Mouse (Mus musculus) stomach, embryonic 14.5 days (tissue): Measurements from ENCODE around the gene Rapgef5. TPM values are rescaled to one million over a fixed set of nuclear protein-coding genes. Genes with fewer than 3 reads are reported as not detected.
"Not testable (repeated sequence)": the region's sequence is repeated elsewhere in the genome, so short reads cannot be mapped to it uniquely, and the experiment has no call there.

Experiments used
- ATAC-seq: fragments of 200-750 bp; cut with Nextera tagmentation; 2 replicates; pipeline ENCODE4 v1.8.0; 2017; ENCODE audit warnings: low read depth, moderate TSS enrichment; ENCODE audit not compliant: insufficient number of reproducible peaks, insufficient read depth, low FRiP score
- H3K27ac ChIP-seq: fragments of 300-500 bp; sonication (generic); 2 replicates; pipeline ENCODE4 v1.5.1; 2014; ENCODE audit warnings: mild to moderate bottlenecking, low read length, moderate library complexity, mixed read lengths
- H3K27me3 ChIP-seq: fragments of 300-500 bp; sonication (generic); 2 replicates; pipeline ENCODE4 v1.6.1; 2014; ENCODE audit warnings: low read length, control low read depth, mixed read lengths; ENCODE audit not compliant: control insufficient read depth, insufficient read depth
- H3K36me3 ChIP-seq: fragments of 300-500 bp; sonication (generic); 2 replicates; pipeline ENCODE4 v1.6.1; 2014; ENCODE audit warnings: mild to moderate bottlenecking, control low read depth, low read length, moderate library complexity, mixed read lengths; ENCODE audit not compliant: control insufficient read depth, insufficient read depth
- H3K4me1 ChIP-seq: fragments of 300-500 bp; sonication (generic); 2 replicates; pipeline ENCODE4 v1.6.1; 2014; ENCODE audit warnings: low read length, control low read depth, mixed read lengths; ENCODE audit not compliant: control insufficient read depth, insufficient read depth
- H3K4me2 ChIP-seq: fragments of 300-500 bp; sonication (generic); replicated peaks from 2 replicates; pipeline ENCODE4 v1.6.1; 2014; ENCODE audit warnings: low read depth, low read length, control low read depth
- H3K4me3 ChIP-seq: fragments of 300-500 bp; sonication (generic); 2 replicates; pipeline ENCODE4 v1.5.1; 2014; ENCODE audit warnings: low read depth, low read length, control low read depth
- H3K9ac ChIP-seq: fragments of 300-500 bp; sonication (generic); replicated peaks from 2 replicates; pipeline ENCODE4 v1.6.1; 2014; ENCODE audit warnings: low read depth, mild to moderate bottlenecking, control low read depth, low read length, moderate library complexity, mixed read lengths
- H3K9me3 ChIP-seq: fragments of 300-500 bp; sonication (generic); 2 replicates; pipeline ENCODE4 v1.6.1; 2016; ENCODE audit warnings: low read depth, low read length, control low read depth; ENCODE audit not compliant: control insufficient read depth
- WGBS: fragments of 180-500 bp; shearing (Covaris S2); extraction: QIAGEN DNeasy Blood & Tissue Kit; methylation state at CpG from one replicate; pipeline ENCODE4 v1.1.7; 2014; 5-methylcytosine and 5-hydroxymethylcytosine counted together
- polyA plus RNA-seq: library from polyadenylated mRNA; unstranded; fragments of >200 nt; fragmentation: Nextera tagmentation; extraction: Ambion mirVana; gene quantifications from 2 replicates; pipeline ENCODE4 v1.2.1, GENCODE M21; 2014

The Rapgef5 gene
- polyA plus RNA-seq, 1 experiment from 2014 or later, result 11.9 TPM

- 15% methylated on average over 24 of the region's 24 CpGs for WGBS
- Histone ChIP-seq H3K4me2 (peak overlapping the region; percentile 43), H3K4me1 (no peaks in the 10 kb centered on the region), H3K9me3 (no peaks in the 10 kb centered on the region), H3K27me3 (no peaks in the 10 kb centered on the region), H3K4me3 (0 out of 2 replicates have a peak overlapping the region, but pooled peaks have one; percentile 9), H3K27ac (no peak overlapping the region), H3K9ac (0 out of 2 replicates have a peak overlapping the region, but pooled peaks have one; percentile 14), H3K36me3 (no peaks in the 10 kb centered on the region)
- no peak for ATAC-seq
Measured at GRCm38 (mm10) chr12:117788513-117789011, 272.3 kb downstream of the Rapgef5 start.

- Histone ChIP-seq H3K9me3 (no peaks in the 10 kb centered on the region), H3K9ac (no peak overlapping the region), H3K36me3 (no peaks in the 10 kb centered on the region), H3K27me3 (no peaks in the 10 kb centered on the region), H3K4me1 (no peaks in the 10 kb centered on the region), H3K4me2 (peak overlapping the region; percentile 43; the same call in 1 of the 2 replicates), H3K4me3 (no peak overlapping the region), H3K27ac (no peak overlapping the region)
- ATAC-seq, result no peak
- WGBS, result 38% methylated on average over 7 of the region's 7 CpGs
Measured at GRCm38 (mm10) chr12:117789017-117789416, 272.7 kb downstream of the Rapgef5 start.

GRCm38 (mm10) chr12:117795303-117795702 lies 279.0 kb downstream of the Rapgef5 start:
- ATAC-seq, result no peak
- Histone ChIP-seq H3K9me3 (no peaks in the 10 kb centered on the region), H3K27ac (no peak overlapping the region), H3K36me3 (no peaks in the 10 kb centered on the region), H3K4me2 (no peak overlapping the region), H3K27me3 (no peaks in the 10 kb centered on the region), H3K9ac (no peak overlapping the region), H3K4me3 (no peak overlapping the region), H3K4me1 (no peaks in the 10 kb centered on the region)
- WGBS, result 78% methylated on average over 4 of the region's 4 CpGs

- H3K27me3 ChIP-seq, H3K9ac ChIP-seq, ATAC-seq, H3K9me3 ChIP-seq, H3K36me3 ChIP-seq, H3K4me2 ChIP-seq, H3K4me3 ChIP-seq, H3K27ac ChIP-seq, H3K4me1 ChIP-seq: not testable (repeated sequence)
- no CpG with 5 or more reads among the region's 6 CpGs for WGBS
Measured at GRCm38 (mm10) chr12:117803989-117804388, 287.7 kb downstream of the Rapgef5 start, which contains the start of gene Cdca7l. TSS of gene Cdca7l (plus strand) at chr12:117804289.

GRCm38 (mm10) chr12:117805576-117805975 lies 289.3 kb downstream of the Rapgef5 start:
- H3K4me3 ChIP-seq, result no peak overlapping the region
- ATAC-seq, result no peak
- H3K4me2 ChIP-seq, result no peak overlapping the region
- H3K4me1 ChIP-seq, result no peaks in the 10 kb centered on the region
- WGBS, result 75% methylated on average over 4 of the region's 4 CpGs
- no peaks in the 10 kb centered on the region for H3K27me3 ChIP-seq
- no peak overlapping the region for H3K9ac ChIP-seq
- no peak overlapping the region for H3K27ac ChIP-seq
- no peaks in the 10 kb centered on the region for H3K36me3 ChIP-seq
- H3K9me3 ChIP-seq, result no peaks in the 10 kb centered on the region

- ATAC-seq, result no peak
- no peaks in the 10 kb centered on the region for H3K27me3 ChIP-seq
- no peaks in the 10 kb centered on the region for H3K9me3 ChIP-seq
- no peak overlapping the region for H3K4me2 ChIP-seq
- H3K4me3 ChIP-seq, result no peak overlapping the region
- no peaks in the 10 kb centered on the region for H3K36me3 ChIP-seq
- no peak overlapping the region for H3K27ac ChIP-seq
- no peaks in the 10 kb centered on the region for H3K4me1 ChIP-seq
- WGBS, result 57% methylated on average over 12 of the region's 12 CpGs
- H3K9ac ChIP-seq, result no peak overlapping the region
Measured at GRCm38 (mm10) chr12:117806007-117806451, 289.8 kb downstream of the Rapgef5 start.

GRCm38 (mm10) chr12:117806470-117806869 lies 290.2 kb downstream of the Rapgef5 start:
- Histone ChIP-seq H3K4me1 (no peaks in the 10 kb centered on the region), H3K27me3 (no peaks in the 10 kb centered on the region), H3K9me3 (no peaks in the 10 kb centered on the region), H3K4me3 (no peak overlapping the region), H3K36me3 (no peaks in the 10 kb centered on the region), H3K4me2 (no peak overlapping the region), H3K9ac (no peak overlapping the region), H3K27ac (no peak overlapping the region)
- 81% methylated on average over 4 of the region's 4 CpGs for WGBS
- no peak for ATAC-seq

- Histone ChIP-seq H3K4me2 (peak overlapping the region; percentile 27; the same call in 1 of the 2 replicates), H3K4me1 (no peaks in the 10 kb centered on the region), H3K4me3 (no peak overlapping the region), H3K9ac (no peak overlapping the region), H3K27me3 (no peaks in the 10 kb centered on the region), H3K9me3 (no peaks in the 10 kb centered on the region), H3K36me3 (no peaks in the 10 kb centered on the region), H3K27ac (no peak overlapping the region)
- no peak for ATAC-seq
- WGBS, result 23% methylated on average over 10 of the region's 12 CpGs
Measured at GRCm38 (mm10) chr12:117807637-117808036, 291.4 kb downstream of the Rapgef5 start.
